Mouse (Mus musculus) liver, embryonic 11.5 days (tissue): ENCODE measurements at regions not wholly inside any gene's neighbourhood (a gene's known extent, or its start where the extent isn't known, plus 50 kb on each side); places are given as distances from the start of the nearest gene placed in this dataset.

Source experiments
- ATAC-seq: fragments of 200-750 bp; cut with Nextera tagmentation; replicated peaks from 2 replicates; pipeline ENCODE4 v1.8.0; 2017; ENCODE audit warnings: moderate number of reproducible peaks, mild to moderate bottlenecking, moderate TSS enrichment, moderate library complexity; ENCODE audit not compliant: low FRiP score
- DNase-seq: peaks from one replicate; pipeline ENCODE4 v3.0.0-alpha.2; 2017; ENCODE audit warnings: low spot score
- H3K27ac ChIP-seq: fragments of 300-500 bp; sonication (generic); 2 replicates; pipeline ENCODE4 v1.5.1; 2014; ENCODE audit warnings: mild to moderate bottlenecking, low read depth, low read length, control low read depth
- H3K27me3 ChIP-seq: fragments of 300-500 bp; sonication (generic); replicated peaks from 2 replicates; pipeline ENCODE4 v1.6.1; 2014; ENCODE audit warnings: low read length, mixed read lengths; ENCODE audit not compliant: control insufficient read depth, insufficient read depth
- H3K36me3 ChIP-seq: fragments of 300-500 bp; sonication (generic); 2 replicates; pipeline ENCODE4 v1.6.1; 2014; ENCODE audit warnings: mild to moderate bottlenecking, low read length, moderate library complexity, mixed read lengths; ENCODE audit not compliant: control insufficient read depth, insufficient read depth
- H3K4me1 ChIP-seq: fragments of 300-500 bp; sonication (generic); replicated peaks from 2 replicates; pipeline ENCODE4 v1.6.1; 2014; ENCODE audit warnings: low read length, mixed read lengths; ENCODE audit not compliant: control insufficient read depth, insufficient read depth
- H3K4me2 ChIP-seq: fragments of 300-500 bp; sonication (generic); 2 replicates; pipeline ENCODE4 v1.6.1; 2014; ENCODE audit warnings: mild to moderate bottlenecking, control low read depth, moderate library complexity
- H3K4me3 ChIP-seq: fragments of 300-500 bp; sonication (generic); 2 replicates; pipeline ENCODE4 v1.5.1; 2014; ENCODE audit warnings: low read depth, low read length, control low read depth
- H3K9ac ChIP-seq: fragments of 300-500 bp; sonication (generic); 2 replicates; pipeline ENCODE4 v1.6.1; 2014; ENCODE audit warnings: low read depth, low read length, control low read depth
- H3K9me3 ChIP-seq: fragments of 300-500 bp; sonication (generic); 2 replicates; pipeline ENCODE4 v1.6.1; 2016; ENCODE audit warnings: low read length, inconsistent platforms, mixed read lengths; ENCODE audit not compliant: control insufficient read depth
- WGBS: fragments of 180-500 bp; shearing (Covaris S2); extraction: QIAGEN DNeasy Blood & Tissue Kit; methylation state at CpG from one replicate; pipeline ENCODE4 v1.1.7; 2014; 5-methylcytosine and 5-hydroxymethylcytosine counted together

DNA sequence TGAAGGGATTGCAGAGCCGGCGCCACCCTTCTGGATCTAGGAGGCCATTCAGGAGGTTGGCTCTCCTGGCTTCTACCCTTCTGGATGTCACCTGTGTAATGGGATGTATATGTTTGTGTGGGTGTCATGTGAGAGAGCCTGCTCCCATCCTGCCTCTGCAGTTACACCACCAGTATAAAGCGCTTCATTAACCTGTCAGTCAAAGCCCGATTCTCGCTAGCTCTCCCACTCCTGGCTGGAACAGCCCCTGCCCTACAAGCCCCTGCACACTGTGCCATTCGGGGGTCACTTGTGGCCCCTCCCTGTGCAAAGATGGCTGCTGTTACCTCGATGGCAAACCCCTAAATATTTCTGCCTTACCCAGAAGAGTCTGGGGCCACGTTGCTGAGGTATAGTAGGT lies 78.5 kb upstream of the Pax2 start:
- DNase-seq (no peak), ATAC-seq (no peak)
- Histone ChIP-seq H3K36me3 (no peaks in the 10 kb centered on the region), H3K4me2 (no peak overlapping the region), H3K27me3 (peaks cover 94% of the 10 kb centered on the region), H3K9ac (no peak overlapping the region), H3K4me3 (no peak overlapping the region), H3K27ac (no peak overlapping the region), H3K9me3 (no peaks in the 10 kb centered on the region), H3K4me1 (no peaks in the 10 kb centered on the region)
- 52% methylated on average over 8 of the region's 8 CpGs for WGBS

- Histone ChIP-seq H3K4me3 (no peak overlapping the region), H3K36me3 (no peaks in the 10 kb centered on the region), H3K27me3 (peaks cover 94% of the 10 kb centered on the region), H3K27ac (no peak overlapping the region), H3K9ac (no peak overlapping the region), H3K4me2 (no peak overlapping the region), H3K9me3 (no peaks in the 10 kb centered on the region), H3K4me1 (no peaks in the 10 kb centered on the region)
- no peak for ATAC-seq
- 77% methylated on average over 1 of the region's 1 CpGs for WGBS
- DNase-seq, result no peak
Measured at GRCm38 (mm10) chr19:44678686-44679085, 77.2 kb upstream of the Pax2 start.

DNA sequence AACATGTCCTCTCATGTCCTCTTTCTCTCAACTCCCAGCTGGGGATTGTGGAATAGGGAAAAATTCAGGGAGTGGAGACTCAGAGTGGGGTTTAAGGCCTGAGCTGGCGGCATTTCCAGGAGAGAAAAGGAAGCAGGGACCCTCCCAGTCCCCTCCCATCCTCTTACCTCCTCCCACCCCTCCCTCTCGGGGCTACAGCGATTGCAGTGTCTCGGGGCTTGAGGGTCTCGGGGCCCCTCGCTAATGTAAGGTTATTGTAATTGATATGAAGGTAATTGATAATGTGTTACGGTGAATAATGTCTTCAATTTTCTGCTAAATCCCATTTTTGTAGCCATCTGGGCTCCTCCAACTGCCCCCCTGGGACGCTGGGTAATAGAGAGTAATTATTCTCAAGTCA lies 74.2 kb upstream of the Pax2 start:
- no peak for DNase-seq
- Histone ChIP-seq H3K27ac (no peak overlapping the region), H3K9ac (no peak overlapping the region), H3K27me3 (peaks cover 83% of the 10 kb centered on the region), H3K9me3 (no peaks in the 10 kb centered on the region), H3K4me3 (no peak overlapping the region), H3K4me1 (no peaks in the 10 kb centered on the region), H3K36me3 (no peaks in the 10 kb centered on the region), H3K4me2 (no peak overlapping the region)
- 19% methylated on average over 8 of the region's 8 CpGs for WGBS
- no peak for ATAC-seq

- H3K9ac ChIP-seq, result no peak overlapping the region
- H3K9me3 ChIP-seq, result no peaks in the 10 kb centered on the region
- H3K4me1 ChIP-seq, result no peaks in the 10 kb centered on the region
- H3K27me3 ChIP-seq, result peaks cover 76% of the 10 kb centered on the region
- no peak overlapping the region for H3K4me3 ChIP-seq
- 7% methylated on average over 12 of the region's 12 CpGs for WGBS
- no peak overlapping the region for H3K4me2 ChIP-seq
- ATAC-seq, result no peak
- no peak for DNase-seq
- H3K36me3 ChIP-seq, result no peaks in the 10 kb centered on the region
- H3K27ac ChIP-seq, result no peak overlapping the region
Measured at GRCm38 (mm10) chr19:44683191-44683590, 72.7 kb upstream of the Pax2 start.

DNA sequence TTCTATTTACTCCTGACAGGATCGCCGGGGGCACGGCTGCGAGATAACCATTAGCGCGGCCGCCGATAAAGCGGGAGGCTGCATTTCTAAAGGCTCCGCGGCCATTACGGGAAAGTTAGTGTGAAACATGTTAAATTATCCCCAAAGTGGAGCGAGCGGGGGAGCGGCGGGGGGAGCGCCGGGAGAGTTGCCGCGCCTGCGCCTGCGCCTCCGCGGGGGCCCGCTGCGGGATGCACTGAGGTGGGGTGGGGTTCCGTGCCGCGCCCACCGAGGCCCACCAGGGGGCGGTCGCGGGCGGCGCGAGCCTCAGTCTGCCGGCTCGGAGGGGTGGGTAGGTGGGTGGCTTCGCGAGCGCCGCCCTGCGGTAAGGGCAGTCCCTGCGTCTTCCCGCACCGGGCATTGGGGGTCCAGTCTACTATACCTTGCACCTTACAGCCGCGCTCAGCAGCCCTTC lies 71.8 kb upstream of the Pax2 start:
- no peak for DNase-seq

DNA sequence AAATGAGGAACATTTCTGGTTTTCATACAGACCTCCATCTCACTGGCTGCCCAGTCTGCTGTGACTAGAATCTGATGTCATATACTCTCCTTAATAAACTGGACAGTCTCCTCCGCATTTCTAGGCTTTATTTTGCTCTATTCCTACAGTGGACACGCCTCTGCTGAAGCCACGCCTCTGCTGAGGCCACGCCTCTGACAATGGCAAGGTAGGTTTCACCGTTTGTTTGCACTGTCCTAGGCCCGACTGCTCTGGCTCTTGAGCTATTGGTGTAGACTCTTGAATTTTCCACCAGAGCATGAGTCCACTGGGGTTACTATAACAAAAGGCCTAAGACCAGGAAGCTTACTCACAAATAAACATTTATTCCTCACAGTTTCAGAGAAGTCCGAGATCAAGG lies 69.8 kb upstream of the Pax2 start:
- Histone ChIP-seq H3K36me3 (no peaks in the 10 kb centered on the region), H3K4me3 (no peak overlapping the region), H3K4me2 (no peak overlapping the region), H3K9ac (no peak overlapping the region), H3K9me3 (no peaks in the 10 kb centered on the region), H3K4me1 (no peaks in the 10 kb centered on the region), H3K27ac (no peak overlapping the region), H3K27me3 (peaks cover 62% of the 10 kb centered on the region)
- DNase-seq, result no peak
- ATAC-seq, result no peak
- WGBS, result 35% methylated on average over 7 of the region's 7 CpGs

More for the DNA sequence above, 71.8 kb upstream of the Pax2 start:
- 3% methylated on average over 48 of the region's 48 CpGs for WGBS
- Histone ChIP-seq H3K4me2 (peak overlapping the region; percentile 46), H3K4me3 (peak overlapping the region; percentile 10), H3K9me3 (no peaks in the 10 kb centered on the region), H3K27ac (no peak overlapping the region), H3K27me3 (peaks cover 71% of the 10 kb centered on the region), H3K36me3 (no peaks in the 10 kb centered on the region), H3K9ac (no peak overlapping the region), H3K4me1 (no peaks in the 10 kb centered on the region)
- ATAC-seq, result no peak

DNA sequence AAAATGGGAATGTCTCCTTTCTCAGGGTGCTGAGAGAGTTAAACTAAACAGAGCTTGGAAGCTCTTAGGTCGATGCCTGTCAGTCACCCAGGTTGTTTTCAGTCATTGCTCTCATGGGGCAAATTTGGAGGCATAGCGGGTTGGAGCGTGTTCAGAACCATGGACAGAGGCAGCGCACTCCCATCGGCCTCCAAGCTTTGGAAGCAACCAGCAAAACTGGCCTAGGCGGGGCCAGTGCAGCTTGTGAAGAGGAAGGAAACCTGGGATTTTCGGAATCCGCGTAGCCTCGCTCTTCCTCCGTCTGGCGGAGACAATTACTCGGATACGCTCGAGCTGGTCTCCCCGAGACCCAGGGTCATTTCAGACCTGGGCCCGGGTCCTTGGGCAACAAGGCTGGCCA lies 63.4 kb upstream of the Pax2 start:
- DNase-seq (no peak), ATAC-seq (no peak)
- peaks cover 67% of the 10 kb centered on the region for H3K27me3 ChIP-seq
- no peak overlapping the region for H3K27ac ChIP-seq
- no peaks in the 10 kb centered on the region for H3K36me3 ChIP-seq
- peak overlapping the region; percentile 33 for H3K4me2 ChIP-seq
- no peak overlapping the region for H3K4me3 ChIP-seq
- WGBS, result under 1% methylated on average over 17 of the region's 17 CpGs
- H3K4me1 ChIP-seq, result no peaks in the 10 kb centered on the region; the same call in 1 of the 2 replicates
- no peaks in the 10 kb centered on the region for H3K9me3 ChIP-seq
- no peak overlapping the region for H3K9ac ChIP-seq

- no peak overlapping the region for H3K9ac ChIP-seq
- H3K27me3 ChIP-seq, result peaks cover 68% of the 10 kb centered on the region
- no peaks in the 10 kb centered on the region for H3K36me3 ChIP-seq
- no peak overlapping the region for H3K27ac ChIP-seq
- no peak for DNase-seq
- H3K4me3 ChIP-seq, result no peak overlapping the region
- H3K9me3 ChIP-seq, result no peaks in the 10 kb centered on the region
- H3K4me1 ChIP-seq, result no peaks in the 10 kb centered on the region; the same call in 1 of the 2 replicates
- no peak for ATAC-seq
- H3K4me2 ChIP-seq, result peak overlapping the region; percentile 33
- 3% methylated on average over 16 of the region's 16 CpGs for WGBS
Measured at GRCm38 (mm10) chr19:44692816-44693215, 63.0 kb upstream of the Pax2 start.

DNA sequence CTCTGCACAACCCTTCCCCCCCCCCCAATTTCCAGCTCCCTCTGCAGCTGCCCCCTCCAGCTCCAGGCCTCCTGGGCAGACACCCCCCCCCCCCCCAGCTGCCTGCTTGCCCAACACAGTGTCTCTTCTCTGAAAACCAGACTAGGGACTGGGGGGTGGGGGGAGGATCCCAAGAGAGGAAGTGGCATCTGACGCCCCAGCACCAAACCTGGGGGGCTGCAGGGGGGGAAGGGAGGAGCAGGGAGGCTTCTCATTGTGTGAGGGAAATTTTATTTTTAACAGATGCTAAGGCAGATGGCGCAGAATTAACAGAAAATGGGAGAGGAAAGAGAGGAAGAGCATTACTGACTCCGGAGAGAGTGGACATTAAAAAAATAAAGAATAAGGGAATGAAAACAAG lies 60.5 kb upstream of the Pax2 start:
- H3K9ac ChIP-seq, result no peak overlapping the region
- DNase-seq (no peak), ATAC-seq (no peak)
- no peaks in the 10 kb centered on the region for H3K36me3 ChIP-seq
- no peaks in the 10 kb centered on the region for H3K9me3 ChIP-seq
- no peak overlapping the region for H3K27ac ChIP-seq
- H3K27me3 ChIP-seq, result peaks cover 88% of the 10 kb centered on the region
- WGBS, result 12% methylated on average over 3 of the region's 3 CpGs
- H3K4me3 ChIP-seq, result no peak overlapping the region
- no peaks in the 10 kb centered on the region; the same call in 1 of the 2 replicates for H3K4me1 ChIP-seq
- H3K4me2 ChIP-seq, result no peak overlapping the region
